In genomic region chr7:119105878-119106277, GRCm38 (mm10) we compare ENCODE assay signal across 16 mouse cellular contexts.
A peak's percentile ranks its signal among the peaks of the same experiment; 100 is the strongest.
DNase-seq lines count a peak whose midpoint lies in the region; ATAC-seq lines count a peak whose summit lies in the region.
"Had no signal": no experiment of that assay in that cellular context is flagged by ENCODE, and none has a peak within 500 bp of the region (broad histone marks: within the 10 kb centered on the region; RNA-seq: fewer than 3 reads in every experiment).

No protein-coding gene starts in this region.

- no peak overlapping the region for H3K27ac ChIP-seq in kidney, embryonic 16.5 days (ENCODE audit: low read length)
- no peak overlapping the region for H3K27ac ChIP-seq in hindbrain, embryonic 10.5 days
- H3K27ac ChIP-seq: limb, embryonic 15.5 days; midbrain, embryonic 10.5 days; neural tube, embryonic 12.5 days; stomach, postnatal 0 days had no signal

- no peak overlapping the region for H3K4me2 ChIP-seq in kidney, embryonic 16.5 days (replicated peaks; ENCODE audit: low read depth, low read length)
- H3K4me2 ChIP-seq: limb, embryonic 15.5 days; neural tube, embryonic 12.5 days had no signal

- no peaks in the 10 kb centered on the region for H3K36me3 ChIP-seq in kidney, embryonic 16.5 days (ENCODE audit: insufficient read depth, low read length)
- H3K36me3 ChIP-seq in hindbrain, embryonic 10.5 days: no peaks in the 10 kb centered on the region
- H3K36me3 ChIP-seq: limb, embryonic 15.5 days; midbrain, embryonic 10.5 days; neural tube, embryonic 12.5 days had no signal

- no peaks in the 10 kb centered on the region for H3K27me3 ChIP-seq in kidney, embryonic 16.5 days (ENCODE audit: insufficient read depth, low read length)
- no peaks in the 10 kb centered on the region for H3K27me3 ChIP-seq in hindbrain, embryonic 10.5 days (ENCODE audit: insufficient read depth, poor library complexity, severe bottlenecking)
- H3K27me3 ChIP-seq: limb, embryonic 15.5 days; neural tube, embryonic 12.5 days had no signal

- peak; percentile 3 for DNase-seq in kidney, adult 18-20 months
- DNase-seq in Muller cell, postnatal 12 days (ENCODE audit: inconsistent ontology term): peak; percentile 71
- DNase-seq in adrenal gland, adult 2 months: peak; percentile 64
- peak; percentile 5 for DNase-seq in cerebellum, adult 9-11 months
- DNase-seq in hindbrain, embryonic 10.5 days (ENCODE audit: low spot score): no peak
- DNase-seq: lung, adult 18-20 months; lung, postnatal 36 days; thymus, postnatal 4 days had no signal

- no peaks in the 10 kb centered on the region for H3K4me1 ChIP-seq in kidney, embryonic 16.5 days (ENCODE audit: insufficient read depth, low read length)
- no peaks in the 10 kb centered on the region for H3K4me1 ChIP-seq in hindbrain, embryonic 10.5 days (replicated peaks)
- H3K4me1 ChIP-seq: limb, embryonic 15.5 days; midbrain, embryonic 10.5 days; neural tube, embryonic 12.5 days had no signal

- no peak overlapping the region for H3K4me3 ChIP-seq in kidney, embryonic 16.5 days (ENCODE audit: low read length)
- no peak overlapping the region for H3K4me3 ChIP-seq in hindbrain, embryonic 10.5 days
- H3K4me3 ChIP-seq: erythroblast, embryonic 14.5 days; limb, embryonic 15.5 days; midbrain, embryonic 10.5 days; neural tube, embryonic 12.5 days had no signal

- no peak overlapping the region for H3K9ac ChIP-seq in kidney, embryonic 16.5 days (replicated peaks; ENCODE audit: low read length)
- H3K9ac ChIP-seq: limb, embryonic 15.5 days; neural tube, embryonic 12.5 days had no signal

- H3K9me3 ChIP-seq in kidney, embryonic 16.5 days (ENCODE audit: low read length): no peaks in the 10 kb centered on the region
- H3K9me3 ChIP-seq in hindbrain, embryonic 10.5 days: no peaks in the 10 kb centered on the region
- H3K9me3 ChIP-seq: limb, embryonic 15.5 days; midbrain, embryonic 10.5 days; neural tube, embryonic 12.5 days had no signal

- 84% methylated on average over 4 of the region's 4 CpGs for whole genome bisulfite sequencing in kidney, embryonic 16.5 days
- whole genome bisulfite sequencing in hindbrain, embryonic 10.5 days: 86% methylated on average over 4 of the region's 4 CpGs

- ATAC-seq in kidney, embryonic 16.5 days (ENCODE audit: low FRiP score, low TSS enrichment): no peak
- no peak for ATAC-seq in megakaryocyte progenitor cell, adult 5-6 weeks (replicated peaks; ENCODE audit: poor library complexity)
- ATAC-seq: forebrain, embryonic 16.5 days had no signal
